Mouse (Mus musculus): ENCODE results near the gene Syt1.

The Syt1 gene

DNA sequence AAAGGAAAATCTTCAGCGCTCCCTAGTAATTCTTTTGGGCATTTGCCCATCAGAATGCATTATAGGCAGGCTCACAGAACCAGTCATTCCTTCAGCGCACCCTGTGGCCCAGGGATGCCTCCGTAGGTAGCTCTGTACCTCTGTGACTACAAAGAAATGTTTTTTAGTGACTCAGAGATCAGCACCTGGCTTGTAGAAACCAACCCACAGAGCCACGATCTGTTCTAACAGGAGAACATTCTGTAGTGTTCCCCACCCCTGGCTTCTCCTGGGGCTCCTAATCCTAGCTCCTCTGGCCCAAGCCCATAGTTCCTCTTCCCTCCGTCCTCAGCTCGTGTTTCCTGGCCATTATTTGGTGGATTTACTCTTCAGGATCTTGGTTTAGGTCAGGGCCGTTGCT, 361.6 kb downstream of the Syt1 start:
- no peak for DNase-seq (ENCODE audit: low spot score)

DNA sequence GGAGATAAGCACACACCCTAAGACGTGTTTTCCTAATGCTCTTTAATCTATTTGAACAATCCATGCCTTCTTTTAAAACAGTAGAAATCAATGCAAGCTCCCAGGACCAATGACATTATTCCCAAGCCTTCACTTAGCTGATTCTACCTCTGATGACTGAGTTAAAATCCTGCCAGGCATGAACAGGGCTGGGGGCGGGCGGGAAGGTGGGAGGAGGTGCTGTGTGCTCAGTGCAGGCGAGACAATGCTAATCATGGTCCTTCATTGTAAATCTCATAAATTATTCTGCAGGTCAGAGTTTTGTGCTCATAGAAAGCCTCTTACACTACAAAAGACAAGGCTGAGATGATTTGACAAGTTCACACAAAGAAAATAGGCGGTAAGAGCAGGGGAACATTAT, 366.9 kb downstream of the Syt1 start:
- DNase-seq (ENCODE audit: low spot score), result no peak

DNA sequence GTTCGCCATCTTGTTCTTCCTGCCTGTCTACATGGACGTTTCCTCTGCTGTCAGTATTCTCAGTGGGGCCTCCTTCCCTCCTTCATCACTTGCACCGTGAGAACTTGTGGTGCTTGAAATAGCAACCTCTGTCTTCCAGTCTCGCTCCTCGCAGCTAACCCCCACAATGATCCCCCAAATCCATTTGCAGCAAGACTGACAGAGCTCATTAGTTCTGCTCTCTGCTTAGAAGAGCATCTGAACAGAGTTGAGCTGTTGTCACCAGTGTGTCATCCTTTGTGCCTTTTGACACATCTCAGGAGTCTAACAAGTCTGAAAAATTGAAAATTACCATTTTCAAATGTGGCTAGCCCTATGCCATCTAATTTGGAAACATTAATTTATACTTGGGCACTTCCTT, 372.7 kb downstream of the Syt1 start:
- DNase-seq (ENCODE audit: low spot score), result no peak

DNA sequence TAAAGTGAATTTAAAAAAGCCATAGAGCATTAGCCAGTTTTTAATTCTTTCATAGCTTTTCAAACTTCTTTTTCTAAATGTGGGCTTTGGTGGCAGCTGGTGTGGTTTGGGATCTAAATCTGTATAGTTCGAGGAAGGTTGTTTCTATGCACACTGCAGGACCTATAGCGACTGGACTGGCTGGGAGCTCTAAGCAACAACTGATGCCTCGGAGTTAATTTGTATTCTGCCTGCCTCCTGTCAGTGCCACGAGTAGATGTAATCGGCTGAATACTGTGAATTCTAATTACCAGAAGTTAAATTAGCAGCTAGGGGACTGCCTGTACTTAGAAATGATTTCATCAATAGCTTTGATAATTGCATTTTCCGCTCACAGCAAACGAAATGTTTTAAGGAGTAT, 374.7 kb downstream of the Syt1 start:
- DNase-seq (ENCODE audit: low spot score), result no peak

DNA sequence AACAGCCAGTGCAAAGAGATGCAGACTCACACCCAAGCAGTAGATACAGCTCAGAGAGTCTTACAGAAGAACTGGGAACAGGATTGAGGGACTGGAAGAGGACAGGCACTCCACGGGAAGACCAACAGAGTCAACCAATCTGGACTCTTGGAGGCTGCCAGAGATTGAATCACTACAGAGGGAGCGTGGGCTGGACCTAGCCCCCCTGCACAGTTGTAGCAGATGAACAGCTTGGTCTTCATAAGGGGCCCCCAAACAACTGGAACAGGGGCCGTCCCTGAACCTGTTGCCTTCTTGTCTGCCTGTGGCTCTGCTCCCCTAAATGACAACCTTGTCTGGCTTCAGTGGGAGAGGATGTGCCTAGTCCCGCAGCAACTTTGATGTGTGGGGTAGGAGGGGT, 375.2 kb downstream of the Syt1 start:
- DNase-seq (ENCODE audit: low spot score), result no peak

DNA sequence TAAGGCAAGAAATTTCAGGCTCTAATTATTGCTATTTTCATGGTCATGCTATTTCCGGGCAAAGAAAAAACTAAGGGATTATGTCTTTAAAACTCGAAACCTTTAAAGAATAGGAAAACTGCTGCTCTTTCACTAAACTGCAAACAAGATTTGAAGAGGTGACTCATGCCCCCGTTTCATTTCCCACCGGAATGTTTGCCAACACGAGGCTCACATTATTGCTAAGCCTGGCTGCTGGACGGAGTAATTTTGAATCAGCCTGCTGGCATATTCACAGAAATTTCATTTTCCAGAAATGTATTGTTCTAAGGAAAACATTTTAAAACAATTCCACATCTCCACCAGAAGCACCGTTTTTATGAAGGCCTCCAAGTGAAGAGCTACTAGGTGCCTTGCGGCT, 379.9 kb downstream of the Syt1 start:
- no peak for DNase-seq (ENCODE audit: low spot score)

DNA sequence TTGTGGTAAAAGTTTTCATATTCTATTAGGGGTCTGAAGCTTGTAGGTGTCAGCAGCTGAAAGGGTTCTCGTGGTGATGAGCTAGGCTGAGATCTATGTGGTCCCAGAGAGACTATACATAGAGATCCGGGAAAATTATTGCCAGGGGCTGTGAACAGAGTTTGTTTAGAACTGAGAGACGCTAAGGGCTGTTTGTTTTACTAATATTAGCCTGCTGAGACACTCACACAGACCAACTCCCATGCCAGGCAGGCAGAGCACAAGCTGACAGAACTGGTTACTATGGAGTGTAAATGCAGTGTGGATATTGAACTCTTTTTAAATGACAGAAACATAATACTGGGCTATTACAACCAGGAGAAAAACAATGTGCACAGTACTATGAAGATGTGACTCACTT, 384.4 kb downstream of the Syt1 start:
- DNase-seq (ENCODE audit: low spot score), result no peak

DNA sequence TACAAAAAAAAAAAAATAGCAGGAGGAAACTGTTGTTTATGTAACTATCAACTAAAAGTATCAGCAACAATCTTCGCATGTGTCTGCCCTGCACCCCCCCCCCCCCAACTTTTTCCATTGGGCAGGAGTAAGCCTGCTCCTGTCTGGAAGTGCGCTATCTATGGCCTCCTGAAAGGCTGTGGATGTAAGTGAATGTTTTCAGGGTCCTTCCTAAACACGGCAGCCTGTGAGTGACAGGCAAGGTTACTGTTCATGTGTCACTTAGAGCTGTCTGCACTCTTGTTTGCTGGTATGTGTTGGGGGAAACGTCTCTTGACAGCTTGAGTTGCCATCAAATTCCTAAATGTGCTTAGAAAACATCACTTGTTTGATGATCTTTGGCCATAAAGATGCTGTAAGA, 387.8 kb downstream of the Syt1 start:
- no peak for DNase-seq (ENCODE audit: low spot score)

DNA sequence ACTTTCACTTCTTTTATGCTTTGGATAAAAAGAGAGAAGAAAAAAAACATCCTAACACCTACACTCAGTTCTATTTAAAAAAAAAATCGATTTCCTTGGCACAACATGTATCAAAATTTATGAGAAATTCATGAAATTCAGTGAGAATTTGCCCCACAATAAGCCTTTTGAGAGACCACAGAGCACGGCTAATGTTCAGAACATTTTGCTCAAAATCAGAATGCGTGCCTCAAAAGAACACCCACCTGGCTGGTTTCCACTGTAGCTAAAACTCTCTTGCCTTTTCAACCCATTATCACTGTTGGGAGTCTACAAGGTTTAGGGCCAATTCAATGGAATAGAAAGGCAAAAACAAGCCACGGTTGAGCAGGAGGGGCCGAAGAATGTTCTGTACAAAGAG, 390.9 kb downstream of the Syt1 start:
- DNase-seq (ENCODE audit: low spot score), result no peak

DNA sequence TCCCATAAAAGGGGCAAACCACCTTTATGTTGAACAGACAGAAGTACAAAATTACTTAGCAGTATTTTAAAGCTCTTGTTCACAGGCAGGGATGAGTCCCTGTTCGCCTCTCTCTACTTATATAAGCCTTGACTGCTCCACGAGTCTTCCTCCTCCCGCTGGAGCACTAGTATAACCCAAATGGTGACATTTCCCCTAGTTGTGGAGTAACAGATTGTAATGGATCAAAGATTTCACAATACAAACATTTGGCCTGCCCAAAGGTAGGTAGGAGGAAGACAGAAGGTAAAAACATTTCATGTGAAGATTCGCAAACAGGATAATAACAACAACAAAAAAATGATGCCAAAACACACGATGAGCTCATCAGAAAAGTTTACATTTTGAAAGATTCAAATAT, 391.6 kb downstream of the Syt1 start:
- DNase-seq (ENCODE audit: low spot score), result no peak

DNA sequence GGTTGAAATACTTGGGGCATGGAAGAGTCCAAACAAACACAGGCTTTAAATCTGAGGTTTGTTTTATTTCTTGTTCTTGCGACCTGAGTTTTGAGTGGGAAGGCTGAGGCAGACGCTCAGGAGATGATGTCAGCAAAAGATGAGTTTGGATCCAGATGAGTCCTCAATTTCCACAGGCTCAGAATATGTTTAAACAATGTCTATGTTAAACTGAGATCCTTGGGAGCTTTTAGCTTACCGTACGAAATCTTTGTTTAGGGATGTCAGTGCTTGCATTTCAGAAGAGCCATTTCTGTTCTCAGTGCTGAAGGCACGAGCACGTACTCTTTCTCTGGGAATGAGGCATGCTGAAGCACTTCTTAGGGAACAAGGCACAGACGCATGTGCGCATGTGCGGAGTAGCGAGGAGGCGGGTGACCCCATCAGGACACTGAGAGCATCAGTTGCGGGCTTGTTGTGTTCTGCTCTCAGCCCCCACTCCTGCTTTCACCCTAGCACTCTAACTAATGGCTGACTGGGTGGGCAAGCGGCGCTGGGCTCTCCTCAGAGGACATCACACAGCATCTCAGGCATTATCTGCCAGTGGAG, 400.6 kb downstream of the Syt1 start:
- no peak for DNase-seq (ENCODE audit: low spot score)

DNA sequence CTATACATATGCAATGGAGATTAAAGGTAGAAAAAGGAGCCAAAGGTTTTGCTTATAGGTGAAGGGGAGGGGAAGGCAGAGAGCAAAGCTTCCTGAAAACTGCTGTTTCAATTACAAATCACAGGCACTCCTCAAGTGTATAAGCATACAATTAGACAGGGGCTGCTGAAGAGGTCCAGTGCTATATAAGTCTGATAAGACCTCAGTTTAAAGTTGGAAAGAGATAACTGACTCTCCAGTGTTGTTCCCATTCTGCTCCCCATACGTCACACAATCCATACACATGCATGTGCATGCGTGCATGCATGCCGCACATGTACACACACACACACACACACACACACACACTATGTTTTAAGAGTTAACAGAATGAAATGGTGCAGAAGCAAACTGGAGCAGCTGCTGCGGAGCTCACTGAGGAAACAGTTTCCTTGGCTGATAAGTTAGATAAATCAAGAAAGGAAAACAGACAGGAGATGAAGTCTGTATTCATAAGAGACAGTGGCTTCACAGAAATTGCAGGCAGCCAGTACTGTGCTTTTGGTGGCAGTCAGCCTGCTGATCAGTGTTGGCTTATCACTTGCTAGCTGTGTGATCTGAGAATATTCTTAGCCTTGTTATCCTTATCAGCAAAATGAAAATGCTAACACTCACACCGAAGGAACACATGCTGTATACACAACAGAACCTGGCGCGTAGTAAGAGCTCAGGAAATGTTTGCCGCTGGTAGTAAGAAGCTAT, 408.9 kb downstream of the Syt1 start:
- no peak for DNase-seq (ENCODE audit: low spot score)

DNA sequence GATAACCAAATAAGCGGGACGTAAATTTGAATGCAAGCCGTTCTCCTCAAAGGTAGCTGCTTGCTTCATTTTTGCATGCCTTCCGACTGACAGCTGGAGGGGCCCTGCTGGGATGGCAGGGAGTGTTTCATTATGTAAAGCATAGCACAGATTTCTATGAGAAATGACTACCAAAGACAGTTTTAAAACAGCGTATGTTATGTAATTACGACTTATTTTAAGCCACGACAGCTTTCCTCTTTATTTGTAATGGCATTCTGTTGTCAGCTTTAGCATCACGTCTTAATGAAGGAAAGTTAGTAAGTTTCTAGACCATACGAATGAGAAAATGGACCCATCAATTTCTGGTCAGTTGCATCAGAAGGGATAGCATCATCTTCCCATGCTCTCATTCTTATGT, 410.1 kb downstream of the Syt1 start:
- DNase-seq (ENCODE audit: low spot score), result no peak

DNA sequence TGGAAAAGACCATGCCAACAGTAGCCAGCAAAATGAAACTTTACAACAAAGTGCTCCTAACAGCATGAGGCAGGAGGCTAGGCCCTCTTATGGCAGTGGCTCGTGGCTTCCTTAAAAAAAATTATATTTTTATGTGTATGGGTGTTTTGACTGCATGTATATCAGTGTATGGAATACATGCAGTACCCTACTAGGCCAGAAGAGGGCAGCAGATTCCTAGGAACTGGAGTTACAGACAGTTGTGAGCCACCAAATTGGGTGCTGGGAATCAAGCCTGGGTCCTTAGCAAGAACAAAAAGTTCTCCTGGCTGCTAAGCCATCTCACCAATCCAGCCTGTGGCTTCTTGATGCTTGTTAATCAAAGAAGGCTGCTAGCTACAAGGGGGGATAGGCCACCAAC, 413.4 kb downstream of the Syt1 start:
- DNase-seq (ENCODE audit: low spot score), result no peak

DNA sequence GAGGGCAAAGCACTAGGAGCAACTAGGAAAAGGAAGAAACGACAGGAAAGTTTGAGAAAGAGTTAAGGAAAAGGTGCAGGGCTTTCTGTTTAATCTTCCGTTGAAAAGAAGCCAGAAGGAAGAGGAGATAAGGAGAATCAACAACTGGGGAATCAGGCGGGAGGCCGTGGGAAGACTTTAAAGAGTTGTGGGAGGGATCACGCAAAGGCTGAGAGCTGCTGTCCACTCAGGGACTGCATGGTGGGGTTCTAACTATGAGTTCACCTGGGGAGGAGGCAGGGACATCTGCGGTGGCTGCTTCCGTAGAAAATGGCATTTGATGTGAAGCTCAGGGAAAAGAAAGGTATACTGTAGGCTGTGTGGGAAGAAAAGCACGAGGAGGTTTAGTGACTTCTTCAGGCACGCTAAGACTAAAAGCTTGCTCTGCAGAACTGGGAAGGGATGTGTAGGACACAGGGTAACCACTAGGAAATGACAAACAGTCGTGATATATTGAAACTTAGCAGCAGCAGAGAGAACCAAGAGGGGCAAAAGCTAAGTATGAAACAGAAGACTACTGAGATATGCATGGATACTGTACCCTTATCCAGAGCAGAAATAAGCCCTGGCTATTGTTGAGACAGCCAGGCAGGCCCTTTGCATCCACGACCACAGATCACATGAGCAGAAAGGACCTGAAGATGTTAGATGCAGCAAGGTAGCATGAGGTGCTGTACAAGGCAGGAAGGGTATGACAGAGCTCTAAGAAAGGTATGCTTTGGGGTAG, 414.4 kb downstream of the Syt1 start:
- no peak for DNase-seq (ENCODE audit: low spot score)

DNA sequence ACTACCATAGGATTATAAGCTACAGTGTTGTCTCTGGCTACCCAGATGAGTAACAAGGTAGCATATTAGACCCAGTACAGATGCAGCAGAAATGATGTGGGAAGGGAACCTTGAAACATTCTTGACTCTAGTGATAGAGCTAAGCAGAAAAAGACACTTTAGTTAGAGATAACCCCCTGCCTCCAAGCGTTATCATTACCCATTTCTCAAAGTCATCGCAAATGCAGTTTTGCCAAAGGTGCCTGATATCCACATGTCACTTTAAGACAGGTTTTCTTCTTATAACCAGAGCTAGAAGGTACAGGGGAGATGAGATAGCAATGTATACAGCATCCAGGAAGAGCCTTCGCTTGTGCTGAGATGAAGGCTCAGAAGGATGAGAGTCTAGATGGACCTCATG, 421.4 kb downstream of the Syt1 start:
- DNase-seq (ENCODE audit: low spot score), result no peak

DNA sequence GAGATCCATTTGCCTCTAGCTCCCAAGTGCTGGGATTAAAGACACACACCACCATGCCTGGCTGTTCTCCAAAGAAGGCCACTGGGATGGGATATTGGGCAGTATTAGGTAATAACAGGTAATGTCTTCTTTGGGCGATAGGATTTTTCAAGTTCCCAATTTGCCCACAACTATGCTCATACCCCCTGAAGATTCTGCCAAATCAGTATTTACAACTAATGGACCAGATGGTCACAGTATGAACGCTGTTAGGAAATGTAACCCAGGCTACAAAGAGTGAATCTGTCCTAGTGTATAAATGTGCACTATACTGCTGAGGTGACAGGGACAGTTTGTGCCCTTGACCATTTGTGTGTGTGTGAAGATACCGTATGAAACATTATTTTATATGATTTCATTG, 421.9 kb downstream of the Syt1 start:
- no peak for DNase-seq (ENCODE audit: low spot score)

DNA sequence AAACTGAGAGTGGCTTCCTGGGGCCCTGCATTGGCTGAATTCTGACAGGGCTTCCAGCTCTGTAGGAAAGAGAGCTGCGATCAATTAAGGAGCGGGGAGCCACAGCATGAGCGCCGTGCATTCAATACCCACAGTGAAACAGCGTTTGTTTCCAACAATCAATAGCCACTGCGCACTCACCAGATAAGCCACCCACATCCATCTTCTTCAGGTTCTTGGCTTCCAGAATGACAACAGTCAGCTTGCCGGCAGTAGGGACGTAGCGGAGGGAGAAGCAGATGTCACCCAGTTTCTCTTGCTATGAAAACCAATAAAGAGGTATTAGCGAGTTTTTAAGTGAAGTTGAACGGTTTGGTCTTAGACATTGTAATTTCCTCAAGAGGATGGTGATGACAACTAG, 427.1 kb downstream of the Syt1 start:
- DNase-seq (ENCODE audit: low spot score), result no peak

DNA sequence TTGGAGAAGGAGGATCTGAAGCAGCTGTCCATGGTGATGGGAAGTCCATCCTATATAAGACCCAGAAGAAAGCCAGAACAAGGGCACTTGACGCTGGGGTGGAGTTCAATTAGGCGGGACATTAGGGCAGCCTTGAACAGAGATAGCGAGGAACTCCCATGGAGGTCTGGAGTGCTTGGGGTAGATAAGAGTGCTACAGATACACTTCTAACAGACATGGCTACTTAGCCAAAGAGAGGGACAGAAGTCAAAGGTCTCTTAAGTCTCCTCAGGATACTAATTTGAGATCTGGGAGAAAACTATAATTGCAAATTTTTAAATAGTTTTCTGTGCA, 428.4 kb downstream of the Syt1 start:
- DNase-seq (ENCODE audit: low spot score), result no peak

DNA sequence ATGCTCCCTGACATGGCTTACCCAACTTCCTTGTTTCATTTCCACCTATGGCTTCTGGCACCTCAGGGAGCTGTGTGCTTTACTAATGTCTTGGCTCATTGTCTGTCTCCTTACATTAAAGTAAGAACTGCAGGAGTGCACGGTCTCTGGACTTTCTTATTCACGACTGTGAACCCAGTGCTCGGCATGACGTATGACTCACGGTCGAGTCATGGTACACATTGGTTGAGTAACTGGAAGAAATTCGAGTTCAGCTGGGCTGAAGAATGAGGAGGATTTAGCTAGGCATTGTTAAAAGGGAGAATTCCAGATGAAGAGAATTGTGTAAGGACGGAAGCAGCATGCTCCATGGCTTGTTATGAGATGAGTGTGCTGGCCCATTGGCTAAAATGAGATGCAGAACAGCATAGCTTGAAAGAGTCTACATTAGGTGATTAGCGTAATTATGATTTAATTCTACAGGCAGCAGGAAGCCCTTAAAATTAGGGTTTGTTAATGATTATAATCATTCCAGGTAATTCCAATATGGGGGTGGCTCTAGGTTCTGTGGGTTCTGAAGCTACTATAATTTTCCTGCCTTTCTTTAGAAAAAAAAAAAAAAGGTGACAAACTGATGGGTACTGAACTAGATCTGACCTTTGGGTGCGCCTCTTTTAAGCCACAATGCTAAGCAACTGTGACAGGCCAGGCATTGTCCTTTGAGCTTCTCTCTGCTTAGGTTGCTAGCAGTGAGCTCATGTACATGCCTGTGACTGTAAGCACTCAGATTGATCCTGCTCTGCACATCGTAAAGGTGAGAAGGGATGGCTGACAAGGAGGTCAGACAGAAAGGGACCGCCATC, 429.0 kb downstream of the Syt1 start:
- no peak for DNase-seq (ENCODE audit: low spot score)

DNA sequence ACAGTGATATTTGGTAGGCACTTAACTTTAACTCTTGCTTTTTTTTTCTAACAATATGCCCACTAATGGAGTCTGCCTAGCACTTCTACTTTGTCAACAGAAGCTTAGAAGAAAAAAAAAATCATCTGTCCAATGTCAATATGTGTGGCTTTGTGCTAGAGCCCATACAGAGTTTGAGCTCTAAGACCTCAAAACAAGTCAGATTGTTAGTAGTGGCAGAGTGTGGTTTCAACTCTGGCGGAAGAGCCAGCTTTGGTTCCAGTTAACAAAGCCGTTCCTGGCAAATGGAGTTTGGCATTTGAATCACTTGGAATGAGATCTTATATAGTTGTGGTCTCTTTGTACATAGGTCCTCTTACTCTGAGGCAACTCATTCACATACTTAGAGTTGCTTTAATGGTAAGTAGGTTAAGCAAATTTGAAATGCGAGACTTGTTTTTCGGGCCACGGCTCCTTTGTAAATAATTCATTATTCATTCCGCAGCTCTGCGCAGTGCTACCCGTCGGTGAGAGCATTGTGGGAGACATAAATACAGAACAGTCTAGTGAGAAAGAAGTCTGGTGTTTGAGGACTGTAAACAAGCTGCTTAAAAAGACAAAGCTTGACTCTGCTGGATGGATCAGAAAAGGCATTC, 429.9 kb downstream of the Syt1 start:
- DNase-seq (ENCODE audit: low spot score), result no peak

DNA sequence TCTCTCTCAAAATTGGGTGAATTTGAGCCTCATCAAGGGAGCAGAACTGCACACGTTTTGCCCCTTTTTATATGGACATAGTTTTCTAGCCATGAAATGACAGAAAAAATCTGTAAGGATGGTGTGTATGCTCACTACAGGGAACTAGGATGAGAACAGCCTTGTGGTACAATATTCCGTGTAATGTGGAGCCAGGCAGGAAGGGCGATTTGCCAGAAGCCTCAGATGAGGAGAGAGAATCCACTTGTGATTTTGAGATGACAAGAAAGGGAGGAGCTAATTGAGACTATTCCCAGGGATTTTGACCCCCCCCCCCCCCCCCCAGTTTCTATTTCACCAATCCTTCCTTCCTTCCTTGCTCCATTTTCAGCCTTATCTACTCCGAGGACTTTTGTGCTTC, 431.4 kb downstream of the Syt1 start:
- no peak for DNase-seq (ENCODE audit: low spot score)

All from ovary, postnatal 14 days (tissue).